Mouse (Mus musculus) gastrocnemius, postnatal 36 days (tissue): Measurements from ENCODE around the gene Tpbg. TPM values are rescaled to one million over a fixed set of nuclear protein-coding genes. Genes with fewer than 3 reads are reported as not detected.
"Not testable (repeated sequence)": the region's sequence is repeated elsewhere in the genome, so short reads cannot be mapped to it uniquely, and the experiment has no call there.

Source experiments
- DNase-seq, 2 experiments: peaks; one replicate each; pipeline ENCODE4 v3.0.0; 2022
- intact Hi-C: fragments of 180-260 bp; cut with DNase I; formaldehyde crosslinking; loops from one replicate; pipeline ENCODE4 v1.15.1; 2025
- long read RNA-seq, 2 experiments: library from polyadenylated mRNA; stranded (forward); transcript quantifications; one replicate each; pipeline ENCODE4 v2.0.0; 2021
- total RNA-seq, 2 experiments: library from RNA; stranded (reverse); gene quantifications; 2 replicates each; pipeline ENCODE4 v1.2.3; 2021

Gene Tpbg
- under 1 TPM; 0.59 to 0.74 TPM for total RNA-seq
- long read RNA-seq, experiment 1, partial matches to known transcripts = 0 of 3 reads
- long read RNA-seq, experiment 1, other reads (novel, unspliced or antisense) = 0 of 3 reads
- long read RNA-seq, experiment 2 = 0 reads

DNA sequence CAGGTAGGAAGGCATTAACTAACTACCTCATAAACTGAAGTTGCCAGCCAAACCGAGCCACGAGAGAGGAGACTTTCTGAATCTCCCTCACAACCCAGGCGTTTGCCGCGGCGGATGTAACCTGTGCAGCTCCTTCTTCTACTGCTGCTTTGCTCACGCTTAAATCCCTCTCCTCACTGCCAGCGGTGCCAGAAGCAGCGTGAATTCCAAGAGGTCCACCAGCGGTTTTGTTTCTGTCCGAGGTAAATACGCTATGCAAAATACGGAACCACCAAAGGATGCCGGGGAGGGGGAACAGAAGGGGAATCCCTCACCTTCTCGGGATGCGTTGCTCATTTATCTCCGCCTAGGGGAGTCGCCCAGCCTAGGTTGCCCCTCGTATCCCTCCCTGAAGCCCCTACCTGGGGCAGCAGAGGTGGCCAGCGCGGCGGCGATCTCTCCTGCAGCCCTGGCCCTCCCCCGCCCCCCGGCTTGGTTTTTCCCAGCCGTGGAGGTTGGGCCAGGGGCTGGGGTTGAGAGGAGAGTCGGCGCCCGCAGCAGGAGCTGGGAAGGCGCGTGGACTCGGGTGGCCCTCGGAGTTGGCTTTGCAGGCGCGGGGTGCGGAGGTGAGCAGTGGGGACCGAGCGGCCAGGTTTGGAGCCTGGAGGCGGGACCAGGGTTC is at the start of gene Tpbg:
TSS of gene Tpbg (plus strand) at position 30 of the 661 bp plus-strand sequence.
- peak; percentile 19 to 29 for DNase-seq

DNA sequence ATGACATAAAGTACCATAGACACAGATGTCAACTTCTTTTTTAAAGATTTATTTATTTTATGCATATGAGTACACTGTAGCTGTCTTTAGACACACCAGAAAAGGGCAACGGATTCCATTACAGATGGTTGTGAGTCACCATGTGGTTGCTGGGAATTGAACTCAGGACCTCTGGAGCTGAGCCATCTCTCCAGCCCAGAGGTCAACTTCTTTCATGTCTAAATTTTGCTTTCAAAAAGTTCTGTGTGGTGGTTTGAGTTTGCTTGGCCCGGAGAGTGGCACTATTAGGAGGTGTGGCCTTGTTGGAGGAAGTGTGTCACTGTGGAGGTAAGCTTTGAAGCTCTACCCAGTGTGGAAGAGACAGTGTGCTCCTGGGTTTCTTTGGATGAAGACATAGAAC is 40.2 kb upstream of the Tpbg start:
- DNase-seq, intact Hi-C loops: not testable (repeated sequence)

More for the DNA sequence above, at the start of gene Tpbg:
- intact Hi-C loops = no loop called here

DNA sequence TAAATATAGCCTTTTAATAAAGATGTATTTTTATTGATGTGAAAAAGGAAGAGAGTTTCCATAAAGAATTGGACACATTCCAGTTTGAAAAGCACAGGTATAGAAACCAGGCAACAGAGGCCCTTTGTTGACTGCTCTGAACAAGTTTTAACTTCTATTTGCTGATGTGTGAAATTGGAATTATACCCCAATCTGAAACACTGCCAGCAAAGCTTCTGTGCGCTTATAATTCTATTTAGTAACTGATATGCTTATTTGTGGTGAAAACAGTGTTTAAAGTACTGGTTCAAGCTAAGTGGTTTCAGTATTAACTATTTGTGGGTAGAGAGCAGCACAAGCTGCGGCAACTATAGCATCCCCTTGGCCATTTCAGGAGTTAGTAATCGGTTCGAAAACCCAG is 39.6 kb upstream of the Tpbg start:
- intact Hi-C loops = no loop called here
- DNase-seq = no peak

DNA sequence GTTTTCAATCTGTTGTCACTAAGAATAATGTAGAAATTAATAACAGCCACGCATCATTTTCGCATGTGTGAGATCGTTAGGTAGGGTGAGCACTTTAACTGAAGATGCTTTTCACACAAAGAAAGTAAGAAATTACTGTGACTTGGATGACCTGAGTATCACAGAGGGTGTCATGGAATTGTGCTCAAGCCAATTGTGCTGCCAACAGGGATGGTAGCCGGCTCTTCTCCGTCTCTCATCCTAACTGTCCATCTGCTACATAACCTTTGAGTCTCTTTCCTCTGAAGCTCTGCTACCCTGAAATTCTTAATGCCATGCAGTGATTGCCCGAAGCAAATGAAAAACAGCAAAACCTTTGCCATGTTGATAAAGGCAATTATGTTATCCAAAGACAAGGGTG is 35.8 kb upstream of the Tpbg start:
- DNase-seq = no peak
- intact Hi-C loops = no loop called here

DNA sequence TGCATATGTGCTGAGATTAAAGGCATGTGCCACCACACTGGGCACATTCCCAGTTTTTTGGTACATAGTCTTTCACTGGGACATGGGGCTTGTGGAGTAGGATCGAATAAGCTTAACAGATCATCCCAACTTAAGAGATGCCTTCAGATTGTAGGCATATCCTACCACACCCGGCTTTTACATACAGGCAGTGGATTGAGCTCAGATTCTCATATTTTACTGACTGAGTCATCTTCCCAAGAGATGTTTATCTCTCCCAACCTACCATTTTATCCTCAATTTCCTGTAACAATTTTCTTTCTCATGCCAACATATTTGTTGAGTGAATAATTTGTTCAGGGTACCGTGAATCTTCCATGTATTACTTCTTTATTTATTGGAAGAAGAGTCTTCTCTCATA is 32.9 kb upstream of the Tpbg start:
- no peak for DNase-seq
- intact Hi-C loops = no loop called here

DNA sequence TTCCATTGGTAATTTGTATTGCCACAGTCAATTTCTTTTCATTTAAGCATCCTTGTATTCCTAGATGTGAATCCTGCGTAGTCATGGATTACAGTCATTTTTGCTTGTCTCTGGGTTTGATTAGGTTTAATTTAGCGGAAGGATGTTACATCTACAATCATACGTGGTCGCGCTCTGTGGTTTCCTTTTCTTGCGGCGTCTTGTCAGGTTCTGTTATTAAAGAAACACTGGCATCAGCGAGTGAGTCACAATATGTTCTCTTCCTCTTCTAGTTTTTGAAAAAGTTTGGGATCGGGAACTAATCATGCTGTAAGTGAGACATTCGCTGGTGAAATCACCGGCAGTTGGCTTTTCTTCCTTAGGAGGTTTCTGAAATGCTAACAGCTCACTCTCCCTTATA is 21.4 kb upstream of the Tpbg start:
- intact Hi-C loops = no loop called here
- DNase-seq = no peak

DNA sequence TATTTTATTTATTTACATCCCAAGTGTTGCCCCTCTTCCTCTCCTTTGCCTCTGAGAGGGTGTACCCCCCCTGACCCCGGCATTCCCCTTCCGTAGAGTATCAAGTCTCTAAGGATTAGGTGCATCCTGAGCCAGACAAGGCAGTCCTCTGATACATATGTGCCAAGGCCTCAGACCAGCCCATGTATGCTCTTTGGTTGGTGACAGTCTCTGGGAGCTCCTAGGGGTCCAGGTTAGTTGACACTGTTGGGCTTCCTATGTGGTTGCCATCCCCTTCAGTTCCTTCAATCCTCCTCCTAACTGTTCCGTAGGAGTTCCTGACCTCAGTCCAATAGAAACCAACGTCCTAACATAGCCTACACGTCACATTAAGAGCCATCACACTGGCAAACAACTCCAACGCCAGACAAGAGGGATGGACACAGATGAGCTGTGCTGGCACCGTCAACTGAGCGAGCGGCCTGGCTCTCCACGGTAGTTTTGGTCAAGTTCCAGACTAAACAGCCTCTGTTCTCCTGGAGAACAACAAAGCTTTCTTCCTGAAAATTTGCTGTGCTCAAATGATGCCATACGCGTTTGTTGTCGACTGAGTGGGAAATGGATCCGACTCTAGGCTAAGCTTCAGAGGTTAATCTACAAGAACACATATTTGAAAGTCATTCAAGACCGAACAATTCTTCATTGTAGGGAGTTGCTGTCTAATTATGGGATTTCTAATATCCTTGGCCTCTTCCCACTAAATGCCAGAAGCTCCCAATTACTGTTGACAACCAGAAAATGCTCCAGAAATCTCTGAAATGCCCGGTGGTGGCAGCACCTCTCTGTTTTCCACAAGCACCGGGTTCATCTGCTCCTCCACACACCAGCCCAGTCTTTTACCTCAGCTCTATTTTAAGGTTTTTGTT is 6.4 kb upstream of the Tpbg start:
- intact Hi-C loops = no loop called here

DNA sequence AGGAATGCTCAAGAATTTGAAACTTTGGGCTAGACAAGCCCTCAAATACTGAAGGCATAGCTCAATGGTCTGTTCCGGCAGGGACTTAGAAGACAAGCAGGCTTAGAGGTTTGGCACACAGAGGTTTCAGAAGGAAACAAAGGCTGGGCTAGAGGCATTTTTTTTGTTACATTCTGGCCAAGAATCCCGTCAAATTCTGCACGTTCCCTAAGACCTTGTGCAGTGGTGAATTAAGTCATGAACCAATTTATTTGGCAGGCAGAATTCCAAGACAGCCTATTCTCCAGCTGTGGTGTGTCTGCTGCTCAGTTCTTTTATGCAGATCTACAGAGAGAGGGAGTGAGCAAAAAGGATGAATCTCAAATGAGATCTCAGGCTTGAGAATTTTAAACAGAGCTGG is 2.6 kb upstream of the Tpbg start:
- no peak for DNase-seq
- intact Hi-C loops = no loop called here

More for the DNA sequence above, 6.4 kb upstream of the Tpbg start:
- DNase-seq = no peak

DNA sequence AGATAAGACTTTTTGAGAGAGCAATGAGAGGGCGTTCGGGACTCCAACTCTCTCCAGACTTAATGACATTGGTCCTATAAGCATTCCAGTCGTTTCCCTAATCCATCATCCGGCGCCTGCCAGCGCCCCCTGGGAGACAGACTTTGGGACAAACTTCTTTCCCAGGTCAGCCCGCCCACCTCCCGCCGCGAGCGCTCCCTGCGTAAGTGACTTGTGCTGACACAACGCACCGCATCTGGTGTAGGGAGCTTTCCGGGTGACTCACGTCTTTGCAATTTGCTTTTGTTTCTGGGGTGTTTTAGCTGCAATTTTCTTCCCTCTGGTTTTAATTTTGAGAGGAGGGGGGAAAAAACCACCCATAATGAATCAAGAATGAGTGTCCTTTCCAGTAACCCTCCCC is 289 bp upstream of the Tpbg start:
- intact Hi-C loops = no loop called here
- DNase-seq = peak in 1 of 2 experiments; percentile 19

DNA sequence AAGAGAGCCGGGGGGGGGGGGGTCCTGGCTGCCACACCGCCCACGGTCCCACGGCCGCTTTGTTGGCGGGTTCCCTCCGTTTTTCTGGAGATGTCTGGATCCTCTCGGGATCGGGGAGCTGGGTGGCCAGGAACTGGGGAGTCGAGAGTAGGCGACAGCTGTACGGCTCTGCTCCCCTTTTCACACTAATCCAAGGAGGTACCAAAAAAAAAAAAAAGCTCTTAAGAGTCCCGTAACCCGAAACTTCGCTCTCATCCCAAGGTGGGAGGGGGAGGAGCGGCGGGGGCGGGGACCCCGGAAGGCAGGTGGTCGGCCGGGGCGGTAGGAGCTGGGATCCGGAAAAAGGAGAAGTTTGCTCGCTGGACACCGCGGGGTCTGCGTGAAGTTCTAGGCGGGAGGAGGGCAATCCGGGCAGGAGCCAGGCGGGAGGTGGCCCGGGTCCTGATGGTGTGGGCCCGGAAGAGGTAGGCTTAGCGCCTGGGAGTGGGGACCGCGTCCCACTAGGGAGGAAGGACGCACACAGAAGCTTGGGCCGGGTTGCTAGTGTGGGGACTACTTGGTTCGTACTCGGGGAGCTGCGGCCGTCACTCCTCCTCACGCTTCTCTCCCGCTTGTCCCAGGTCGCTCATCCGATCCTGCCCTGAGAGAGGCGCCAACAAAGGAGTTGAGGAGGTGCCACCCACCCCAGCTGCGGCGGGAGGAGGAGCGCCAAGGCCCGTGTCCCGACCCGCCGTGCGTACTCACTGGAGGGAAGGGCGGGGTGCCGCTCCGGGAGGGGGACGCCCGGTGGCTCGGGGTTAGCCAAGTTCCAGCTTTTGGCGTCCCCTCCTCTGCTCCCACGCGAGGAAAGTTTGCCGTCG is 1.1 kb downstream of the Tpbg start:
- intact Hi-C loops = no loop called here

DNA sequence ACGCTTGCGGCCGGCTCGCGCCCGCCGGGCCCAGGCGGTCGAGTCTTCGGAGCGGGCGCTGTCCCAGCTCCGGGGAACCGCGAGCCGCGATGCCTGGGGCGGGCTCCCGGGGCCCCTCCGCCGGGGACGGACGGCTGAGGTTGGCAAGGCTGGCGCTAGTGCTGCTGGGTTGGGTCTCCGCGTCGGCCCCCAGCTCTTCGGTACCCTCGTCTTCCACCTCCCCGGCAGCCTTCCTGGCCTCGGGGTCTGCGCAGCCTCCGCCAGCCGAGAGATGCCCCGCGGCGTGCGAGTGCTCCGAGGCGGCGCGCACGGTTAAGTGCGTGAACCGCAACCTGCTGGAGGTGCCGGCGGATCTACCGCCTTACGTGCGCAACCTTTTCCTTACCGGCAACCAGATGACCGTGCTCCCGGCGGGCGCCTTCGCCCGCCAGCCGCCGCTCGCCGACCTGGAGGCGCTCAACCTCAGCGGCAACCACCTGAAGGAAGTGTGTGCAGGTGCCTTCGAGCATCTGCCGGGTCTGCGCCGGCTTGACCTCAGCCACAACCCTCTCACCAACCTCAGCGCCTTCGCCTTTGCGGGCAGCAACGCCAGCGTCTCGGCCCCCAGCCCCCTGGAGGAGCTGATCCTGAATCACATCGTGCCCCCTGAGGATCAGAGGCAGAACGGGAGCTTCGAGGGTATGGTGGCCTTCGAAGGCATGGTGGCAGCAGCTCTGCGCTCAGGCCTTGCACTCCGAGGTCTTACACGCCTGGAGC is 1.9 kb downstream of the Tpbg start:
- intact Hi-C loops = no loop called here
- DNase-seq = no peak

More for the DNA sequence above, 1.1 kb downstream of the Tpbg start:
- peak; percentile 35 to 49 for DNase-seq

DNA sequence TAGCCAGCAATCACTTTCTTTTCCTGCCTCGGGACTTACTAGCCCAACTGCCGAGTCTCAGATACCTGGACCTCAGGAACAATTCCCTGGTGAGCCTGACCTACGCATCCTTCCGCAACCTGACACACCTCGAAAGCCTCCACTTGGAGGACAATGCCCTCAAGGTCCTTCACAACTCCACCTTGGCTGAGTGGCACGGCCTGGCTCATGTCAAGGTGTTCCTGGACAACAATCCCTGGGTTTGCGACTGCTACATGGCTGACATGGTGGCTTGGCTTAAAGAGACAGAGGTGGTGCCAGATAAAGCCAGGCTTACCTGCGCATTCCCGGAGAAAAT is 2.4 kb downstream of the Tpbg start:
- no peak for DNase-seq
- intact Hi-C loops = no loop called here

DNA sequence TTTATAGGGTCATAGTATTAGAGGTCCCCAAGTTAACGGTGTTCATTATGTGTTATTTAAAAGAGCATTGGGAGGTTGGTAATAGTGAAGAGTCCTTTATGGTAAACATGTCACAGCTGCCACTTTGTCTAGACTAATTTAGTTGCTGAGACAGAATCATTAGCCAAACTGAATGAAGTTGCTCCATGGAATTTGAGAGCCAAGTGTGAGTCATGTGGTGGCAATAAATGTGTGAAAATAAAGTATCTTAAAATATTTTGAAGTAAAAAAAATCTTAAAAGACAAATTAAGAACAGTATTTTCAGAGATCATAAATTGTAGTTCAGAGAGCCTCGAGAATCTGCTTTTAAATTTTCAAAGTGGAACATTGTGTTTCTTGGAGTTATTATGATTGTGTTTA is 4.0 kb downstream of the Tpbg start:
- no peak for DNase-seq
- intact Hi-C loops = no loop called here

DNA sequence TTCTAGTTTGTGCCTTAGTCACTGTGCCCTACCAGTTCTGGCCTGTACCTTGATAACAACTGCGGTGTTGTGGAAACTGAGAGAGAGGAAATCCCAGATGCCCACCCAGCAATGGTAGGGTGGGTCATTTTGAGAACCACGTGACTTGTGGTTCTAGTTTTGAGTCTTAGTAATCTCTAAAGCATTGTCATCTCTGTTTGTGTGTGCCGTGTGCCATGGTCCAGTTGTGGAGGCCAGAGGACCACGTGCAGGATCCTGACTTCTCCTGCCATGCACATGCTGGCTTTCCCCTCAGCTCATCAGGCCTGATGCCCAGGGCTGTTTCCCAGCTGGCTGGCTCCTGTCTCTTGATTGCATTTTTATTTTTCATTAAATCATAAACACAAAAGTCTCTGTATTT is 12.6 kb downstream of the Tpbg start:
- DNase-seq = no peak
- intact Hi-C loops = no loop called here

DNA sequence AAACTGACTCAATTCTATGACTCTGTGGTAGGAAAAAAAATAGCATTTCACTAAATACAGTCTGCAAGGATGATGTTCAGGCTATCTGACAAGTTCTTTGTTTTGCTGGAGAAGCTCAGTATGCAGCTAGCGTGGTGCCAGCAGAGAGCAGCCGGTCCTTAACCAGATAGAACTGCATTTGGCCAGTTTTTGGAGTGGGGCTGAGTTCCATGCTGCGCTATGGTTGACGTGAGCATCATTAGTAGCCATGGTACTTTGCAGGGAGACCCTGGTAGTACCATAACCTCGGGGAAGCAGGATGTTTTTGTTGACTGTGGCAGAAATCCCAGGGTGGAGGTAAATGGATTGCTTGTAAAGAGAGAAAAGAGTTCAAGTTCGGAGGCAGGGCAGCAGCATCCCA is 14.3 kb downstream of the Tpbg start:
- intact Hi-C loops = no loop called here
- no peak for DNase-seq

DNA sequence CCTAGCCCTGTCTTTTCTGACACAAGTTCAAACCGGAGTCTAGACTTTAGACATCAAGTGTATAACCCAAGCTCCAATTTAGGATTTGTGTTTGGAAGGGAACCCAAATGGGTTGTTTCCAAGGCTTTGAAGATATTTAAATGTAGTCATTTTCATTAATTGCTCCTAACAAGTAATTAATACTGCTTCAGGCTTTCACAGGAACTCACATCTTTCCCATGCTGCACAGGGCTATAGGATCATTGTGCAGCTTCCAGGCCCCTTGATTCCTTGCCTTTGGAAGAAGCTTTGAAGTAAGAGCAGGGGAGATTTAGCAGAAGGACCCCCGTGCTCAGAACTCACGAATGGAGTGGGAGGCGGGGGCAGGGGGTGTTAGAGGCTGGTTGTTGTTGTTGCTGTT is 18.9 kb downstream of the Tpbg start:
- no peak for DNase-seq
- intact Hi-C loops = no loop called here

DNA sequence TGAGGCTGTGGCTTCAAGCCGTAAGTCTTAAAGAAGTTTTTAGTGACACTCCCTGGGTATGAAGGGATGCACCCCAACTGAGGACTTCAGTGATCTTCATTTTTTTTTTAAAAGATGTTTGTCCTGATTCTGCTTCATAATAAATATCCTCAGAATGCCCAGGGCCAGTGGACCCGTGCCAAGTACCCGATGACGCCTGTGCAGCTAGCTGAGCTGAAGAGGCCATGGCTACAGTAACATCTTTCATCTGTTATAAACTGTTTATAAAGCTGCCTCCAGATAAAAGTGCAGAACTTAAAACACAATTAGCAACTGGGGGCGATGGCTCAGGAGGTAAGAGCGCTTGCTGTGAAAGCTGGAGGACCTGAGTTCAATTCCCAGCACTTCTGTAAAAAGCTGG is 20.4 kb downstream of the Tpbg start:
- DNase-seq = no peak
- intact Hi-C loops = no loop called here

DNA sequence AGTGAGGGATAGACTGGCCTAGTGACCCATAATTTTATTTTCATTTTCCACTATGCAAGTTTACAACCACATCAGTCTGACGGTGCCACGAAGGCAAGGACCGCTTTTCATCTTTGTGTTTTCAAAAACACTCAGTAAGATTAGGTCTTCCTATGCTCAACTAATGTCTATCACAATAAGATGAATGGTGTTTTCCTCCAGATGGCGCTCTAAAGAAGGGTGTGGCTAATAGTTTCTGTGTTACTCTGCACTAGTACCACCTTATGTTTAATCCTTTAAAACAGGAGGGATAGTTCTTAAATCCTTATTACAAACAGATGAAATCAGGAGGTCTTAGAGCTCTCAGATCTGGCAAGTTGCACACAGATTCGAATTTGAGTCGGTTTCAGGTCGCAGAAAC is 30.7 kb downstream of the Tpbg start:
- intact Hi-C loops = no loop called here
- no peak for DNase-seq

DNA sequence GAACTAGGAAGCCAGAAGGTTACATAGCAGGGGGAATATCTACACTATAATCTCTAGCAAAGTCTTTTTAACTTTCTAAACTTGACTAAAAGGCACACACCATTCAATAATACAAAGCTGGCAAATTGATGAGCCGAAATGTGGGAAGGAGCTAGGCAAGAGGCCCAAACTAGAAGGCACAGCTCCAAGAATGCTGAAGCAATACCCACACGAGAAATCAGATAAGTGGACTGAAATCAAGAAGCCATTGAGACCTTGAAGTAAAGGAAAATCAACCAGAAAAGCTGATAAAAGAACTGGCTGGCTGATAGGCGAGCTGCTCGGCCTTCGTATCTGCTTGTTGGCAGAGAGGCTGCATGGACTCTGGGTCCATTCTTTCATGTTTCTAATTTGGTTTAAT is 51.5 kb downstream of the Tpbg start:
- no peak for DNase-seq
- intact Hi-C loops = no loop called here
